Mouse (Mus musculus) kidney, adult 18-20 months (tissue): ENCODE results near the gene Ccdc85b.
"Not testable (repeated sequence)": the region's sequence is repeated elsewhere in the genome, so short reads cannot be mapped to it uniquely, and the experiment has no call there.

Experiments used
- DNase-seq: peaks from one replicate; pipeline ENCODE4 v3.0.0; 2021

Ccdc85b gene

DNA sequence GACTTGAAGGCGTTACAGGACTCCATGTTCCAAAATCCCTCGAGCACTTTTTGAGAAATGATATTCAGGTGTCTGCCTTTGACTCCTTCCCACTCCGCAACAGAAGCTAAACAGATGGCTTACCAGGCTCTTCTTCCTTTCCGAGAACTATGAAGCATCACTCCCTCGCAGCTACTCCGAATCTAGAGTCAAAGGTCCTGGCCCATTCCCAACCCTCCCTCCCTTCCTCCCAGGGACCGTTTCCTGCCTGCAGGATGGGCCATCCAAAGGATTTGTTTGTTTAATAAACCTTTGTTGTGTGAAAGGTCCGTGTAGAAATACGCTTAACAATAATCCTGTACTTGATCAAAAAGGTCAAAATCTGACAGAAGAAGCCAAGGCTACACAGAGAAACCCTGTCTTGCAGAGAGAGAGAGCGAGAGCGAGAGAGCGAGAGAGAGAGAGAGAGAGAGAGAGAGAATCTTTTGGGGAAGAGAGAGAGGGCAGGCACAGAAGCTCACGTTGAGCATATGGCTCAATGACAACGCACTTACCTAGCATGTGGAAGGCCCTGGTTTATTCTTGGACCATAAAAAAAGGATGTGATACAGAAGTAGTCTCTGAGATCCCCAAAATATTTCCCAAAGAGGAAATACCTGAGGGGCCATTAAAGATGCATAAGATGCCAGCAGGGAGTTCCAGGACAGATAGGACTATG, at the start of gene Ccdc85b:
TSS of gene Ccdc85b (minus strand) at position 149 of the 697 bp plus-strand sequence.
- DNase-seq: no peak

DNA sequence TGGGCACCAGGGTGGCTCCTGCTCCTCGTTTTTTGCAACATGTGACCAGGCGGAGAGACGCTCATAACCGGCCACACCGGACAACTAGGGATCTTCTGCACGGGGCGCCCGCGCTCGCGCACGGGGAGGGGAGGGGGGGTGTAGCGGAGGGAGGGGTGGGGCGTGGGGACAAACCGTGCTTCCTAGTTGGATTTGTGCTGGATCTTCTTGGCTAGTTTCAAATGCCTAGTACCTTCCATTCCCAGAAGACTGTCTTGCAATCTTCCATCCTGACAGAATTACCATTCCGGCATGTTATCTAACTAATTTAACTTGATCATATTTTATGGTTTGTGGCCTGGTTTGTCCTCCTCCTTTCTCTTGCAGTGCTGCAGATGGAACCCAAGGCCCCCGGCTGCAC, 46.0 kb upstream of the Ccdc85b start, which contains the start of gene 1700020D05Rik:
TSS of gene 1700020D05Rik (minus strand) at position 101 of the 400 bp plus-strand sequence.
- no peak for DNase-seq

DNA sequence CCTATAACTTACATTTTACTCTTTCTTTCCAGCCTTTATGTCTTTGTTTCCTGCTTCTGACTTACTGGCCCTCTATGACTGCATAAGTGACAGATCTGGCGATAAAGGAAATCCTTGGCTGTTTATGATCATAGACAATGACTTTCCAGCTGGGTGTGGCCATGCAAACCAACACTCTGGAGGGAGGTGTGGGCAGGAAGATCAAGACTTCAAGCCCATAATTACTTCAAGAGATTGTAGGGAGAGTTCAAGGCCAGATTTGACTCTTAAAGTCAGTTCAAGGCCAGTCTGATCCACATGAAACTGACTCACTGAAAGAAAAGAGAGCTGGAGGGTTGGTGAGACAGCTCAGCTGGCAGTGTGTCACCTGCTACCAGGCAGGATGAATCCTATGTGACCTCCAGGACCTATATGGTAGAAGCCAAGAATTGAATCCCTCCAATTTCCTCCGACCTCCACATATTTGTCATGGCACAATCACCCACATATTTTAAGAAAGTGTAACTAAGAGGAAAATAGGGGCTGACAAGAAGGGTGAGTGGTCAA, 42.7 kb upstream of the Ccdc85b start:
- DNase-seq: no peak

DNA sequence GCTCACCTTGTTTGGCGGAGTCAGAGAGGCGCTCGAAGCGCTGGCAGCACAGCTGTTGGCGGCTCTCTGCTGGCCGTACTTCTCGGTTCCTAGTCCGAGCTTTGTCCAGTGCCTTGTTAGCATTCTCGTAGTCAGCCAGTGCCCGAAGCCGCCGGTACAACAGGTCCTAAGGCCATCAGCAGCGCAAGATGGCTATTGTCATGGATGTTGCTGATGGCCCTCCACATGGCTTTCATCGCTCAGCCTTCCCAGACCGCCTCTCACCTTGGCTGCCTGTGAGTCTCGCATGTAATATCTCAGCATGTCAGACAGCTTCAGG, 38.3 kb upstream of the Ccdc85b start:
- no peak for DNase-seq

DNA sequence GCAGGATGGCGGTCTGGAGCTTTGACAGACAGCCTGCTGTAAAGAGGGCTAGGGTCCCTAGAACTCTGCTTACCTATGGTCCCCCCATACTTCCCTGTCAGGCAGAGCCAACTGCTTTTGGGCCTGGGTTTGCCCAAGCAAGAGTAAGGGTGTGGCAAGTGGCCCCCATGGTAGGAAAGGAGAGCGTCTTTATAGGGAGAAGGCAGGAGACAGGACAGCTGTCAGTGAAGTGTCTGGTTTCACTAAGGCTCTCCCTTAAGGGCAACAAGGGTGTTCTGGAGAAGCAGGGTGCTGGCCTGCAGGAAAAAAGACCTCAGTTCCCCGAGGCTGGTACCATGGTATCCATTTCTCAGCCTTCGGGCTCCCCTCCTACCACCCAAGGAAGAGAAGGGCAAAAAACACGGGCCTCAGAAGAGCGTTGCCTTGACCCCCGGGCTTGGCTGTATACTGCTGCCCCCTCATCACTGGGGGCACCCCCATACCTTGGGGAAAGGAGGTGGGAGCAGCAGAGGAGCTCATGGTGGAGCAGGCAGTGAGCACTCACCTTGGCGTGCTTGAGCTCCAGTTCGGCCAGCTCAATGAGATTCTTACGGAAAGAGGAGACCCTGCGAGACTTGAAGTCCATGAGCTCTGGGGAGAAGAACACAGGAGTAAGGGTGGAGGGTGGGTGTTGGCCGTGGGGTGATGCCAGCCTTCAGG, 37.8 kb upstream of the Ccdc85b start:
- DNase-seq: no peak

DNA sequence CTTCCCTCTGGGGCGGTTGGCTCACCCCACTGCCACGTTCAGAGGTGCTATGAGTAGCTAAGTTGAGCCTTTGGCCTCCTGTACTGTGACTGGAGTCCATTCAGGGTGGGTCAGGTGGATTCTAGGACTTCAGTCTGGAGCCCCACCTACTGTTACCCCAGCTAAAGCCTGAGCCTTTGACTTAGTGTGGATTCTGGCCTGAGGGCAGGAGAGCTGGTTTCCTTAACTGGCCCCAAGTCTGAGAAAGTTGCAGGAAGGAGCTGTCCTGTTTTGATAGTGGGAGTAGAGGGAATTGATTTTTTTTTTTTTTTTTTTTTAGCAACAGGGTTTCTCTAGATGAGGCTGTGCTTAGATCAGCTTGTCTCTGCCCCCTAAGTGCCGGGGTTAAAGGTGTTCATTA, 36.6 kb upstream of the Ccdc85b start:
- no peak for DNase-seq

DNA sequence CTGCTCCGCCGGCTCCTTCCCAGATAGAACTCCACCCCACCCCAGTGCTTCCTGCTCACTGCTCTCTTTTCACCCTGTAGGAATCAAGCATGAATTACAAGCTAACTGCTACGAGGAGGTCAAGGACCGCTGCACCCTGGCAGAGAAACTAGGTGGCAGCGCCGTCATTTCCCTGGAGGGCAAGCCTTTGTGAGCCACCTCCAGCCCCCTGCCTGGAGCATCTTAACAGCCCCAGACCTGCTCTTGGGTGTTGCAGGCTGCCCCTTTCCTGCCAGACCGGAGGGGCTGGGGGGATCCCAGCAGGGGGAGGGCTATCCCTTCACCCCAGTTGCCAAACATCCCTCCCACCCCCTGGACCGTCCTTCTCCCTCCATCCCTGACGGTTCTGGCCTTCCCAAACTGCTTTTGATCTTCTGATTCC, 35.6 kb upstream of the Ccdc85b start:
- DNase-seq: not testable (repeated sequence)

DNA sequence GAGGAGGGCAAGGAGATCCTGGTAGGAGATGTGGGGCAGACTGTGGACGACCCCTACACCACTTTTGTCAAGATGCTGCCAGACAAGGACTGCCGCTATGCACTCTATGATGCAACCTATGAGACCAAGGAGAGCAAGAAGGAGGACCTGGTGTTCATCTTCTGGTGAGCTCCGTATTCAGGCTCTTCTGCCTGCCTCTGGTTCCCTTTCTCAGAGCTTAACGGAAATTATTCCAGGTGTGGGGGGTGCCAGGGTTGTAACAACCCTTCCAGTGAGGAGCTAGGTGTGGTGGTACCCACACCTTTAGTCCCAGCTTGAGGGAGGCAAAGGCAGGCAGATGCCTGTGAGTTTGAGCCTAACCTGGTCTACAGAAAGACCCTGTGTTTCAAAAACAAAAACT, 34.9 kb upstream of the Ccdc85b start:
- DNase-seq: no peak

DNA sequence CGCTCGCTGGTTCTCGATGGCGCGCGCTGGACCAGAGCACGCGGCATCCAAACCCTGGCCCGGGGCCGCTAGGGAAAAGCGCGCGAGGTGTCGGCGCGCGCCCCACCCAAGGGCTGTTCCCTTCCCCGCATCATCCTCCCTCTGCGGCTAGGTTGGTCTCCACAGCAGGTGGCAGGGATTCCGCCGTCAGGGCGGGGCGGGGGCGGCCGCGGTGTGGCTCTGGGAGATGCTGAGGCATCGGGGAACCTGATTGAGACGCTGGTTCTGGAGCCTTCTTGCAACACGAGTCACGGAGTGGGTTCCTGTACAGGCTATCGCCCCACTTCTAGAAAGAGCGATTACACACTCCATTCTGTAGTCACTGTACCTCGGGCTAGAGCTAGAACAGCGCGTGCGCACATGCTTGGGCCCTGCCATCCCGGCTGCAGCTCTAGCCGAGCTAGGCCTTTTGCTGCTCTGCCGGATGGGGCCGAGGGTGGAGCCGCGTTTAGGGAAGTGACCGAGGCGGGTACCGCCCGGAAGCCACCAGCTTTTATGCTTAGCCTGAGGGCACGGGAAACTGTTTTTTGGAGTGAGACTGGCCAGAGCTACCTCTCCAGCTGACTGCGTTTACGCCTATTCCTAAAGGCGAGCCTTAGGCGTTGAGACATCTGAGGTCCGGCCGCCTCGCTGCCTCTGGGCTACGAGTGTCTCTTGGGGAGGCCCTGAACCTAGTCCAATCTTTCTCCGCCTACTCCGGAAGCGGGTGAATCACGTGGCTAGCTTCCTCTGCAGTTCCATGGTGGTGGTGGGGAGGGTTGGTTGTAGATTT, 33.4 kb upstream of the Ccdc85b start:
- peak; percentile 91 for DNase-seq

DNA sequence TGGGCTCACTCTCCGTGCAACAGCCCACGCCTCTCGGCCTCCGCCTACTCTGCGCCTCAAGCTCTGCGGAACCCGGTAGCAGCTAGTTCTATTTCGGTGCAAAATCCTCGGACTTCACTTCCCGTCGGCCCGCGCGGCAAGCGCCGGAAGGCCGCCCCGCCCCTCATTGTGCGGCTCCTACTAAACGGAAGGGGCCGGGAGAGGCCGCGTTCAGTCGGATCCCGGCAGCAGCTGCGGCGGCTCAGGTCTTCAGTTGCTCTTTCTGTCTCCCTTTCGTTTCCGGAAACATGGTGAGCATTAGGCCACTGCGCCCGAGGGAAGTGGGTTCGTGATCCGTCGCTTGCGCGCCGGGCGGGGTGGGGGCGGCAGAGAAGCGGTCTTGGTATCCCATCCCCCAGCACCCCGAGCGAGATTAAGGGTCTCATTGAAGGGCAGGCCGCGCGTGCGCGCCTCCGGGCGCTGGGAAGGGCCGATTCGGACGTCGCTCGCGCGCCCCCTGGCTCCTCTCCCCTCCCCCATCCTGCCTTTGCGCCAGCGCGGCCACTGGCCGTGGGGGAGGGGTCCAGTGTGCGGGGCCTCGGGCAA, 32.7 kb upstream of the Ccdc85b start, which contains the start of gene Cfl1:
TSS of gene Cfl1 (plus strand) at position 143 of the 585 bp plus-strand sequence.
- DNase-seq: peak; percentile 94

DNA sequence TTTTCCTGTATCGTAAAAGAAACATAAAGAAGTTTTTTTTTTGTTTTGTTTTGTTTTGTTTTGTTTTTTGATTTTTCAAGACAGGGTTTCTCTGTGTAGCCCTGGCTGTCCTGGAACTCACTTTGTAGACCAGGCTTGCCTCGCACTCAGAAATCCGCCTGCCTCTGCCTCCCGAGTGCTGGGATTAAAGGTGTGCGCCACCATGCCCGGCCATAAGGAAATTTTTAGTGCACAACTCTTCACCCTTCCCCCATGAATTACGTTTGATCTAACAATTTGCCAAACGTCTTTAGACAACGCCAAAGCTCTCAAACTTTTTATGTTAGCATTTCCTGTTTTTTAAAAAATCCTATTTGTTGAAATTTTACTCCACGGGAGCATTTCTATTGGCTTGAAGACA, 32.0 kb upstream of the Ccdc85b start:
- not testable (repeated sequence) for DNase-seq

DNA sequence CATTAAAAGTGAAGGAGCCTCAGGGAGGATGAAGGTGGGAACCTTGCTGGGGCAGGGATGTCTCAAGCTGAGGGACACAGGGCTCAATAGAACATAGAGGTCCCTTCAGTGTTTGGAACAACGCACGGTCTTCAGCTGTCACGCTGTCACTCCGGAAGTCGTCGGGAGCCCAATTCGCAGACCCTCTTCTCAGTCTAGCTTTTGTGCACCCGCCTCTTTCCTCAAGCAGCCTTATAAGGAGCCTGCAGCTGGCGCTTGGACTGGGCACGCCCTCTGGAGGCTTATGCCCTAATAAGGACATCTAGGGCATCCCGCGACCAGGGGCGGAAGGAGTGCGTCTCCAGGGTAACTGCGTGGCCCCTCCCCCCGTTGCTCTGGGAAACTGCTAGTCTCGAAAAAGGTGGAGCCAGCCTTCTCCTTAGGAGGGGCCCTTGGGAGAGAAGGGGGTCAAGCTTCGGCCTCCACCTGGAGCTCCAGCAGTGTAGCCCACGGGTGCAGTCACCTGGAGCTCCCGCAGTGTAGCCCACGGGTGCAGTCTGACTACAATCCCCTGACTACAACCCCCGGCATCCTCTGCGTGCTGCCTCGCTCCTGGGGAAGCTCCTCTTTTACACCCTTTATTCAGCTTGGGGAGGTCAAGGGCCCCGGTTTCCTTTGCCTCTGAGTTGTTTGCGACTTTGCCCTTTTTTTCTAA, 31.3 kb upstream of the Ccdc85b start:
- peak; percentile 99 for DNase-seq

DNA sequence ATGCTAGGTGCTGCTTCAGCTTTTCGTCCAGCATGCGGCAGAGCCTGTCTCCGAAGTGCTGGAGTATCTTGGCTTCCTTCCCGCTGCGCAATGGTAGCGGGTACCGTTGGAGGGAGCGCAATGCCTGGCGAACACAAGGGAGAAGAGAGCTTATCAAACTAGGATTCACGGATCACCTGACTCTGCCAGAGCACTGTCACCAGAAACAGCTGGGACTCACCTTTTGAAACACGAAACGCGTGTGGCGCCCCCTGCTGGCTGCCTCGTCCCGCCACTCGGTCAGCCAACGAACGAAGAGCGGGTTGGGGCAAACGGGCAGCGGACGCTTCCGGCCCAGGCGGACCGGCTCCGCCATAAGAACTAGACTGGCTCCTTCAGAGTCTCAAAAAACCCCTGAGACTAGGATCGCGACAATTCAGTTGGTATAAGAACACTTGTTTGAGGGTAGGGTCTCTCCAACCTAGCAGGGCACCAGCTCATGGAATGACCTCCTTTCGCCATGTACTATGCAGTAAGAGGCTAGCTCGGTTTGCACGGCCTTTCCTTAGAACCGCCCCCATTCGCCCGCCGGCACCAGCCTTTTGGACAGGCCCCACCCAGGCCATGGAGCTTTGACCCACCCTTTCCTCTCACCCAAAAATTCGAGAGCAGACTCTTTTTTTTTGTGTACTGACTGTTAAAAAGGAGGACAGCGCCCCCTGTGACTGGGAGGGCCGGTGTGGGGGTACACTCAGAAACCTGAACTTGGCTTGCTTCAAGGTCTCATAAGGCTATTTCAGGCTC, 30.3 kb upstream of the Ccdc85b start, which contains the start of gene Mus81:
TSS of gene Mus81 (minus strand) at position 635 of the 783 bp plus-strand sequence.
- peak; percentile 97 for DNase-seq

DNA sequence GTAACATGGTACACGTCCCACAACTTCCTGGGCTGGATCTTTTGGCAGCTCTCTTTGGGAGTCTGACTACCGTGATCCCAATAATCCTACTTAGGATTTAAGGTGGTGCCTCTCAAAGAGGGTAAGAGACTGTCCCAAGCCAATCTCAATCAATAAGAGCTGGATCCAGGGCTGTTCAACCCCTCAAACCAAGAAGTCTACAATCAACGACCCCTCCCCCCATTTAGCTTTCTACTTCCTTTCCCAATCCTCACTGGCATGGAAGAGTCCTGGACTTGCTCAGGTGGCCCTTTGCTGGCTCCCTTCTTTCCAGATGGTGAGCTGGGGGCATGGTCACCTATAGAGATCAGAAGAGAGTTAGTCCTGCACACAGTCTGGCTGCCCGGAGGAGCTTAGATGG, 29.1 kb upstream of the Ccdc85b start:
- DNase-seq: no peak

DNA sequence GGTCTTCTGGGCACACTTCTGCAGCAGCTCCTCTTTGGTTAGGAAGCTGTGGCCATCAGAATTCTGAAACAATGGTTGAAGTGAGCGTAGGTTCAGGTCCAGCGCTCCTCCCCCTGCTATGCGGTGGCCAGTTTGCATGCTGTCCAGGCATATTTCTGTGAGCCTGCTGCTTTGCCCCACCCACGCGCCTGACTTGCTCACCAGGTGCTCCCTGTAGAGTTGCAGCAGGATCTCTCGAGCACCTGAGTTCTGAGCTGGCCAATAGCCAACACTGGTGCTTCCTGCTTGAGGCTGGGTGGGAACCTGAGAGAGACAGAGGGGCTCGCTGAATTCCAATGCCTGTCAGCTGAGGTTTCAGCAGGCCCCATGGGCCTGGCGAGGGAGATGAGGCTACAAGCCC, 28.6 kb upstream of the Ccdc85b start:
- no peak for DNase-seq

DNA sequence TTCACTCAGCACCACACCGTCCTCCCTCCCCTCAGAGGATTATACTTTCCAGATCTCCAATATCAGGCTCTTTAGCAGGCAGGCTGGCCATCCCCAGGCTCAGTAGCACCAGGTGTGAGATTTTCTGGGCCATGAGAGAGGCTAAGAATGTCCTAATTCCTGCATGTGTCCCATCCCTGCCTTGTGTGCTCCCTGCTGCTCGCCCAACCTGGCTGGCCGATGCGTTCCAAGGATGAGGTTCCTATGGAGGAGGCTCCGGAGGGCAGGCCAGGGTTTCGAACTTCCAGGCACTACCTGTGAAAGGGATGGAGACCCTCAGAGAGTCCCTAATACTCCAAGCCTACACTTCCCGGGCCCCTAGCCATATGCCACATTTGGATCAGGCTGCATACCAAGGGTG, 28.1 kb upstream of the Ccdc85b start:
- DNase-seq: no peak

DNA sequence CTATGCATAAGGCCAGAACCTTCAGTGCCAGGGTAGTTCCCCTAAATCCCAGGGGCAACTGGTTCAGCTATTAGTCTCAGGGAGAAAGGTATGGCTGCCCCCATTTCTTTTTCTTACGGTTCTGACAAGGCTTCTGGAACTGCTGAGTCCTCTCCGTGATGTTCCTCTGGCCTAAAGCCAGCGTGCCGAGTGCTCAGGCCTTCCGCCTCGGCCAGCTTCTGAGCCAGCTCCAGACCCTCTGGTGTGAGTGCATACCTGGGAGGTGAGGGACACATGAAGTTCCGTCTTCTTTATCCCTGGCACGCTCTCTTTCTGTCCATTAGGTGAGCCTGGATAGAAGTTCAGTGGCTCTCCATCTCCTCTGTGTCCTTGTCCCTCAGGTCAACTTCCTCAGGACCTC, 27.7 kb upstream of the Ccdc85b start:
- DNase-seq: no peak

DNA sequence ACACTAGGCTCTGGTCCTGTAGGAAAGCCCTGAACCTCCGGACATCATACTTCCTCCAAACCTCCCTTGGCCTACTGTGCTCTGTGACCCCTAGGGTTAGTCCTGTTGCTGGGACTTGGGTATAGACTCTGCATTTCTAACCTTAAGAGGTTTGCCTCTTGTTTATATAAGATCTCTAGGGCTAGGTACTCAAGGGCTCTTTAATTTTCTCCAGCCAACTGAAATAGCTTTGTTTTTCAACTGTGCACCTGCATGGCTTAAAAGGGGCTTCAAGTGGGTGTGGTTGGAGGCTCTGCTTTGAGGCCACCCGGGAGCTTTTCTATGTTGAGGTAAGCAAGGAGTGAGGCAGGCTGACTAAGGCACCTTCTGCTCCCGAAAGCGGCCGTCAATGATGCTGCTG, 26.8 kb upstream of the Ccdc85b start:
- DNase-seq: no peak

DNA sequence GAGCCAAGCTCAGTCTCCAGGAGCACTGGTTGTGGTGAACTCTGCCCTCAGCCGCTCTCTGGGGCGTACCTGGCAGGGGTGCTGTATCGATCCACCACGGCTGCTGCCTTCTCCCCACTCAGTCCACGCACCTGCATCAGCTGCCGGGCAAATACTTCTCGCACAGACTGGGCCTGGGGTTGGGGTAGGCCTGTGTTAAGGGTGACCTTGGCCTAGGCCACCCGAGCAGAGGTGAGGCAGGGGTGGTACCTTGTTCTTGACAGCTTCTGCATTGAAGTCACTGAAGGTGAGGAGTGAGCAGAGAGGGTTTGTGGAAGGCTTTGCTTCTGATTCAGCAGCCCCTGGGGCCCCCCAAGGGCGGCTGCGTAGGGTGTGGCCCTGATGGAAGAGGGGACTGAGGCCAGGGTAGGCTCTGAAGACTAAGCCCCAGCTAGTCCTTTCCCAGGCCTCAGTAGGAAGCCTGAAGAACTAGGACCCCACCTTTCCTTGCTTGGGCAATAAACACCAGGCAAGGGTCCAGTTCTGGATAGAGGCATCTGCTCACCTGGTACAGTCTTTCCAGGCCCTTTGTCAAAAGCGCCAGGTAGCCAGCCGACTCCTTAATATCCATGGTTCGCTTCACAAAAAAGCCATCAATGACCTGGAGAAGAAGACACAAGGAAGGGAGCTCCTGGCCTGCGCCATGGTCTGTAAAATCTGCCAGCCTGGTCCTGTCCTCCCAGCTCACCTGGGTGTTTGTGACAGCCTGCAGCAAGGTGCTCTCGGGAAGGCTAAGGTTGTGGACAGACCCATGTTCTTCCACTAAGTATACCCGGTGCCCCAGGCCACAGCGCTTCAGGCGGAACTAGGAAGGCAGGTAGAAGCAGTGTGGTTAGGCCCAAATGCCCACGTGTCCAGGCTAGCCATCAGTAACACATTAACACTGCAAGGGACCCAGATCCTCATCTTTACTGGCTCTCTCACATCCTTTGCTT, 26.0 kb upstream of the Ccdc85b start:
- DNase-seq: no peak

DNA sequence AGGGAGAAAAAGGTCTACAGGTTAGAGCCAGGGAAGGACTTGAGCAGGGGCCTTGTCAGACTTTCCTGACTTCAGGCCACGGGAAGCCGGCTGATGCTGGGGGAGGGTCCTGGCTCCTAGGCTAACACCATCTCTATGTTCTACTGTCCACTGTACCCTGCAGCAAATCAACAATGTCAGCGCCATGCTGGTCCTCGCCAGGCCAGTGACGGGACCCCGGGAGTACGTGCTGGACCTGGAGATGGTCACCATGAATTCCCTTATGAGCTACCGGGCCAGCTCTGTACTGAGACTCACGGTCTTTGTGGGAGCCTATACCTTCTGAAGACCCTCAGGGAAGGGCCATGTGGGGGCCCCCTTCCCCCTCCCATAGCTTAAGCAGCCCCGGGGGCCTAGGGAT, 23.7 kb upstream of the Ccdc85b start:
- DNase-seq: no peak
